Mouse (Mus musculus): ENCODE results near the gene Dolpp1.

Gene Dolpp1

DNA sequence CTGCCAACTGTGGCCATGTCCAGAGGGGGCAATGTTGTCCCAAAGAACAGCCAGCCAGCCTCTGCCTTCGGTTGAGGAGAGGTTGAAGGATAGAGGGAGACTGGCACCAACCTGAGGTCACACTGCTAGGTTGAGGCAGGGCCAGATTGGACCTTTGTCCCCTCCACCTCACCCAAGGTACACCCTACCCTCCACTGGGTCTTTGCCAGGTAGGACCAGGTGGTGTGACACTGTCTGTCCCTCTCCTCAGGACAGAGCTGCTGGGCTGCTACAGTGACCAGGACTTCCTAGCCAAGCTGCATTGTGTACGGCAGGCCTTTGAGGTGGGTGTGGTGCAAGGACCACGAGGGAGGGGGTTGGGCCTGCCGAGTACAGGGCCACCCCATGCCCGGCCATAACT, 14.3 kb upstream of the Dolpp1 start:
- DNase-seq (ENCODE audit: low spot score in 2 of 2): no peak

GRCm38 (mm10) chr2:30379307-30379706, 12.7 kb upstream of the Dolpp1 start:
- DNase-seq (ENCODE audit: low spot score in 2 of 2): no peak

DNA sequence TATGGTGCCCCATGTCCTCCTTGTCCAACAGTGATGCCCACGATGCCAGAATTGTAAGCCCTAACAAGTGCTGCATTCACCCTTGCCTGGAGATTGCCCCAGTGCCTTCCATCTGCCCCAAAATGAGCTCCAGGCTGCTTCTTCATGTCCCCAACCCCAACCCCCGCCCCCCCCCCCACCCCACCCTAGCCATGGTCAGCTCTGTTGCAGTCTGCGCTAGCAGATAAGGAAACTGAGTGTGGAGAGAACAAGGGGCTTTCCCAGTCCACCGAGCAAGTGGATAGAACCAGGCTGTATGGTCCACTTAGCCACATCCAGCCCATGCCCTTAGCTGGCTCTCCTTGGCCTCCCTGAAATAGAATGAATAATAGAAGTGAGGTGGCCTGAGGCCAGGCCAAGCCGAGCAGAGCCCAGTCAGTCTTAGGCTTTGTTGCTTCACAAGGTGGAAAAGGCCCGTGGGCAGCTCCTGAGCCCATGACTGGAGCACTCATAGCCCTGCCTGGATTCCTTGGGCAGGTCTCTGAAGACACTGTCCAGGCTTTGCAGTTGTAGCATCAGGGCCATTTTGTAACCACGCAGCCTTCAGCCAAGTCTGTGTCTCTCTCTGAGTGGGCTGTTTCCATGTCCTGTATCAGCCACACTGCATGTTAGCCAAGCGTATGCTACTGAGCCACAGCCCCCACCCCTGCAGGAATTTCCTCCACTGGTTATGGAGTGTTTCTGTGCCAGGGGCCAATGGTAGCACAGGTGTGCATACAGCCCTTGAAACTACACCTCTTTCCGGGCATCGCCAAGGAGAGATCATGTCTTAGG, 11.3 kb upstream of the Dolpp1 start:
- no peak for DNase-seq (ENCODE audit: low spot score in 2 of 2)

DNA sequence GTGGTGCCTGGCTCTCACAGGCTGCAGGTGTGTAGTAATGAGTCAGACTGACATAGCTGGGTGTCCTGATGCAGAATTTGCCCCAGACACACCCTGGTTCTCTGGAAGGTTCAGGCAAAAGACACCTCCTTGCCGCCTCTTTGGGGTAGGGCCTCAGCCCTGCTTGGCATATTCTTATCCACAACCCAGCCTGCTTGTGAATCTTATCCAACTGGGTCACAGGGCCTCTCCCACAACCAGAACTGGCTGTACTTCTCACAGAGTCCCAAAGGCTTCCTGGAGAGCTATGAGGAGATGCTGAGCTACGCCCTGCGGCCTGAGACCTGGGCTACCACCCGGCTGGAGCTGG, 10.7 kb upstream of the Dolpp1 start:
- no peak for DNase-seq (ENCODE audit: low spot score in 2 of 2)

- DNase-seq (ENCODE audit: low spot score in 2 of 2): no peak
These were observed 7.2 kb upstream of the Dolpp1 start for GRCm38 (mm10) chr2:30384814-30385213.

- no peak for DNase-seq (ENCODE audit: low spot score in 2 of 2)
These were observed 6.5 kb upstream of the Dolpp1 start for GRCm38 (mm10) chr2:30385591-30385990.

DNA sequence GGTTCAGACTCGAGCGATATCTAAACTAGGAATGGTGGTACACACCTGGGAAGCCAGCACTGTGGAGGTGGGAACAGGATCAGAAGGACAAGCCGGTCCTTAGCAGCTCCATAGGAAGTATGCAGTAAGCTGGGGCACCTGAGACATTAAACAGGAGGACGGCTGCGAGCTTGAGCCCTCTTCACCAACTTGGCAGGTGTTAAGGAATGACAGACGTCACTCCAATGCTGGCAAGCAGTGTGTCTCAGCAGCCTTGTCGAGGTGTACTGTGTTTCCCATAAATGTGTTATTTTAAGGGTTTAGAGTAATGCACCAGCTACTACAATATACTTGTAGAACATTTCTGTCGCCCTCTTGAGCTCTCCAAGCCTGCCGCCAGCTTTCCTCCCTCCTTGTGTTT, 5.1 kb upstream of the Dolpp1 start:
- DNase-seq (ENCODE audit: low spot score in 2 of 2): no peak

GRCm38 (mm10) chr2:30389000-30389399, 3.1 kb upstream of the Dolpp1 start:
- no peak for DNase-seq (ENCODE audit: low spot score in 2 of 2)

DNA sequence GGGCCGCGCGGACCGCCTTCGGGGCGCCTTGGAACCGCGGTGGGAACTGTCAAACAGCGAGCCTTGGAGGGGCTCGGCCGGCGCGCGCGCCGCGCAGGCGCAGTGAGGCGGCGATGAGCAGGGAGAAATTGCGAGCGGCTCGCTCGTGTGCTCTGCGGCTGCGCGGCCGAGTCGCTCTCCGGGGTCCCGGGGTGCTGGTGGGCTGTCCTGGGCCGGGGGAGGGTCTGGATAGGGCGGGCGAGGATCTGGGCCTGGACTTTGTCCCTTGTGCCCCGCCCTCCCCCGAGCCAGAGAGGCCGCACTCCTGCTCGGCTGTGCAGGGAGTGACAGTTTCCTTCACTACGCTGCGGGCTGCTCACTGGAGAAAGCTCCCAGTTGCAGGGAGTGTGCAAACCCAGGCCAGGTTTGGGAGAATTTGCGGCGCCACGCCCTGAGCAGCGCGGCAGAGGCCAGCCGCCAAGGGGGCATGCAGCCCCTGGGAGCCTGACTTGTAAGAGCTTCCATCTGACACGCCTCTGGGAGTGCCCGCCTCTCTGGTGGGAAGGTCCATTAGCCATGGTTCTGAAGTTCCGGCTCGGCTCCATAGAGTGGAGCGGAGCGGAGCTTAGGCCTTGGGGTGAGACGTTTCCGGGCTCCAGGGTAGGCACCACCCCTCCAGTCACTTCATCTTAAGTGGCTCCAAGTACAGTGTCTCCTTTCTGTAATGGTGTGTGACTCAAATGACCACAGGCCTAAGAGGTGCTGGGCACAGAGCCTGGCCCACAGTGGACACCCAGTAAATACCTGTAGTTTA, 719 bp downstream of the Dolpp1 start:
- DNase-seq (ENCODE audit: low spot score in 2 of 2): peak; percentile 63 to 88

GRCm38 (mm10) chr2:30393370-30393656, 1.3 kb downstream of the Dolpp1 start:
- DNase-seq (ENCODE audit: low spot score in 2 of 2): no peak

DNA sequence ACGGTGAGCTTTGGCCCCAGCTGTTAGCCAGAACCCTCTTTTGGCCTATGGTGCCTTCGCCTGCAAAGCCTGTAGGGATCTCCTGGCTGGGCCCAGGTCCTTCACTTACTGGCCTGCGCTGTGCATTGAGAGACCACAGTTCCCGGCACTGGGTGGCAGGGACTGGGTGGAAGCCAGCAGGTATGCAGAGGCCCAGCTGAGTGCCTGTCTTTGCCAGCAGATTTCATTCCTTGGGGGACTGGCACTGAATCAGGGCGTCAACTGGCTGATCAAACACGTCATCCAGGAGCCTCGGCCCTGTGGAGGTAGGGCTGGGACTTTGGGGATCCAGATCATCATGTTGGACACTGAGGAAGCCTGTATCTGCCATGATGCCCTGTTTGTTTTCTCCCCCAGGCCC, 3.7 kb downstream of the Dolpp1 start:
- no peak for DNase-seq (ENCODE audit: low spot score in 2 of 2)

GRCm38 (mm10) chr2:30396246-30396645, 4.2 kb downstream of the Dolpp1 start:
- DNase-seq (ENCODE audit: low spot score in 2 of 2): no peak

- DNase-seq (ENCODE audit: low spot score in 2 of 2): no peak
These were observed 6.0 kb downstream of the Dolpp1 start for GRCm38 (mm10) chr2:30397986-30398512.

- DNase-seq (ENCODE audit: low spot score in 2 of 2): no peak
These were observed 7.4 kb downstream of the Dolpp1 start for GRCm38 (mm10) chr2:30399191-30400171.

DNA sequence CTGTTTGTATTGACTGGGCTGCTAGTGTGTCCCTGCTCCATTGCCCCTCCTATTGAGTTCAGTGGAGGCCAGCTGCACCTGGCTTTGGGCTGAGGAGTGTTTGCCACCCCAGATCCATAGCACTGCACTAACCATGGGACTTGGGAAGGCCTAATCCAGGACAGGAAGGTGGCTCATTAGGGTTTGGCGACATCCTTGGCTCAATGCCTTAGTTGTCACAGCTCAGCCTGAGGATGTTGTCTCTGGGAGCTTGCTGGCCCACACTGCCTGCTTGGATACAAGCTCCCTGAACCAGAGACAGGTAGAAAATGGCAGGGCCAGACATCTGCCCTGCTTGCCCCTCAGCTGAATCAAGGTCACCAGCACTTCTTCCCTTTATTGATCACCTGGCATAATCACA, 9.5 kb downstream of the Dolpp1 start:
- no peak for DNase-seq (ENCODE audit: low spot score in 2 of 2)

GRCm38 (mm10) chr2:30402351-30402826, 10.3 kb downstream of the Dolpp1 start:
- DNase-seq (ENCODE audit: low spot score in 2 of 2): no peak

DNA sequence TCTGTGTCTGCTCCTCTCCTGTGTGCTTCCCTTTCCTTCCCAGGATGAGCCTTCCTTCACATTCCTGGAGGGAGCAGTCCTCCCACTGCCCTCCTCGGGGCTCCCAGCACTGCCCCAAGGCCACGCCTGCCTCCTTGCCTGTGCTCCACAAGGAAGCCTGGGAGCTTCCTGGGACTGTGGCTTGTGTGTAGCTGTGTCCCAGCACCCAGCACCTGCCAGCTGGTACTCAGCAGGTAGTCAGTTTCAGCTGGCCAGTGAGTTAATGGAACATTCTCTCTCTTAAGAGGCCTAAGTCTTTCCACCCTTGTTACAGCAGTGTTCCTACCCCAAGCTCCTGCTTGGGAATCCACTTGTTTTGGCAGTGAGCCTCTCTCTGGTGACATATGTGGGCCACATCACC, 10.8 kb downstream of the Dolpp1 start:
- DNase-seq (ENCODE audit: low spot score in 2 of 2): no peak

DNA sequence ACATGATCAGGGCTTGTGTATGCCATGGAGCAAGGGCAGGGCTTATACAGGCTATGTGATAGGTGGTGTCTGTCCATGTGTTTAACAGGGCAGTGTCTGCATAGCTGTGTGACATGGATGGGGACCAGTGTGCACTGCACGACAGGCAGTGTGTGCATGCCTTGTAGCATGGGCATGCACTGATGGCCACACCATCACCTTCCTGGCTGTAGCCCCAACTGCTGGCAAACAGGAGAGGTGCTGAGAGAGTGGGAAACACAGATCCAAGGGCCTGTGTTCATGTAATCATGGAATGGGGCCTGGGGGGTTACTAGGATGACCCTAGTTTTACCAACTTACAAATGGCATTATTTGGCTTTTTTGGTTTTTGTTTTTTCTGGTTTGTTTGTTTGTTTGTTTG, 11.8 kb downstream of the Dolpp1 start:
- no peak for DNase-seq (ENCODE audit: low spot score in 2 of 2)

DNA sequence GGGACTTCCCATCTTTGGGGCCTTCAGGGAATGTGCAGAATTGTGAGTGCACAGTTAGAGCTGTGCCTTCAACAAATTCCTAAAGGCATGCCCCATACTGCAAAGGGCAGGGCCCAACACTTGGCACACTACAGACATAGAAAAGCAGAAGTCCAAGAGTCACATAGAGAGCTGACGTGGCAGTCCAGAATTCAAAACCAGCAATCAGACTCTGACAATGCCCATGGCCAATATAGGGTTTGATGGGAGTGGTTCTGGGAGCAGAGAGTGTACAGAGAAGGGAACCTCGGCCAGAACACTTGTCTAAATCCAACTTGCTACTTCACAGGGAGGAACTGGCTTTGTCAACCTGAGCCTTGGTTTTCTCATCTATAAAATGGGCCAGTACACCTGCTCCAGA, 15.2 kb downstream of the Dolpp1 start:
- no peak for DNase-seq (ENCODE audit: low spot score in 2 of 2)

- DNase-seq (ENCODE audit: low spot score in 2 of 2): no peak
These were observed 15.7 kb downstream of the Dolpp1 start for GRCm38 (mm10) chr2:30407778-30408177.

DNA sequence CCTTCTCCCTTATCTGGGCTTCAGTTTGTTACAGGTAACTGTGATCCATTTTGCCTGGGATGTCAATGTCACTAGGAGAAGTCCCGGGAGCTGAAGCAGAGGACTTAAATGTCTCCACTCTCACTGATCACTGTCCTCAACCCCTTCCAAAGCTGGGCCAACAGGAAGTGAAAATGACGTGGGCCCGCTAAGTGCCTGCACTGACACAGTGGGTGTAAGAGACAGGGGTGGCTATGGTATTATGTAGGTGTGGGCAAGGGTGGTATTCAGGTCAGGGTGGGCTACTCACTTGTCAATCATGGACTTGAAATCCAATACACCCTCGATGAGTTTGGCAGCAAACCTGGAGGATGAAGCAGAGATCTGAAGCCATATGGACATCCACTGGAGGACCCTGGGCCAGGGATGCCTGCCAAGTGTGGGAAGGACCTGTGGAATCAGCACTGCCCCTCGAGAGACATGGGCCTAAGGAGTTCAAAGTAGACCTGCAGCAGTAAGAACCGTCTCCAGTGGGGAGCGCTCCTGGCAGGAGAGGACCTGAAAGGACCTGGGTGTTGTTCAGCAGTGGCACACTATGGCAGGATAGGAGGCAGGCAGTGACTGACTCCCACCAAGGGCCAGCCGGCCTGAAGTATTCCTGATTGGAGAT, 16.5 kb downstream of the Dolpp1 start:
- DNase-seq (ENCODE audit: low spot score in 2 of 2): no peak

Data from cerebellum, postnatal 4 days (tissue).